Mouse (Mus musculus): ENCODE measurements around the gene Acyp2. TPM values are rescaled to one million over a fixed set of nuclear protein-coding genes. Genes with fewer than 3 reads are reported as not detected.
"Not testable (repeated sequence)": the region's sequence is repeated elsewhere in the genome, so short reads cannot be mapped to it uniquely, and the experiment has no call there.

Gene Acyp2
- 10 to 100 TPM; 17.7 to 25.4 (median 22.8) TPM for total RNA-seq (2022)

- DNase-seq (ENCODE audit: low spot score in 2 of 2) = peak; percentile 75 to 76
Observed at GRCm38 (mm10) chr11:30649001-30649637, at the start of gene Acyp2. TSS of gene Acyp2 (minus strand) at chr11:30649587.

- DNase-seq (ENCODE audit: low spot score in 2 of 2) = no peak
Observed at GRCm38 (mm10) chr11:30689421-30689820, 40.0 kb upstream of the Acyp2 start.

- DNase-seq (ENCODE audit: low spot score in 2 of 2) = peak in 1 of 2 experiments; percentile 34
Observed at GRCm38 (mm10) chr11:30676086-30676485, 26.7 kb upstream of the Acyp2 start.

GRCm38 (mm10) chr11:30672719-30673118 lies 23.3 kb upstream of the Acyp2 start:
- no peak for DNase-seq (ENCODE audit: low spot score in 2 of 2)

GRCm38 (mm10) chr11:30663001-30663400 lies 13.6 kb upstream of the Acyp2 start:
- DNase-seq (ENCODE audit: low spot score in 2 of 2) = no peak

GRCm38 (mm10) chr11:30662591-30662990 lies 13.2 kb upstream of the Acyp2 start:
- no peak for DNase-seq (ENCODE audit: low spot score in 2 of 2)

GRCm38 (mm10) chr11:30657069-30657468 lies 7.7 kb upstream of the Acyp2 start:
- DNase-seq (ENCODE audit: low spot score in 2 of 2) = peak in 1 of 2 experiments; percentile 14

GRCm38 (mm10) chr11:30656060-30656459 lies 6.7 kb upstream of the Acyp2 start:
- no peak for DNase-seq (ENCODE audit: low spot score in 2 of 2)

- DNase-seq (ENCODE audit: low spot score in 2 of 2) = no peak
Observed at GRCm38 (mm10) chr11:30650416-30650815, 1.0 kb upstream of the Acyp2 start.

GRCm38 (mm10) chr11:30635674-30636073 lies 13.7 kb downstream of the Acyp2 start:
- DNase-seq (ENCODE audit: low spot score in 2 of 2) = no peak

GRCm38 (mm10) chr11:30630514-30630913 lies 18.9 kb downstream of the Acyp2 start:
- no peak for DNase-seq (ENCODE audit: low spot score in 2 of 2)

- DNase-seq (ENCODE audit: low spot score in 2 of 2) = no peak
Observed at GRCm38 (mm10) chr11:30623218-30623617, 26.2 kb downstream of the Acyp2 start.

GRCm38 (mm10) chr11:30621386-30622363 lies 27.7 kb downstream of the Acyp2 start:
- DNase-seq (ENCODE audit: low spot score in 2 of 2) = not testable (repeated sequence)

- no peak for DNase-seq (ENCODE audit: low spot score in 2 of 2)
Observed at GRCm38 (mm10) chr11:30618235-30618634, 31.2 kb downstream of the Acyp2 start.

GRCm38 (mm10) chr11:30617571-30618097 lies 31.8 kb downstream of the Acyp2 start:
- DNase-seq (ENCODE audit: low spot score in 2 of 2) = no peak

GRCm38 (mm10) chr11:30615977-30616376 lies 33.4 kb downstream of the Acyp2 start:
- DNase-seq (ENCODE audit: low spot score in 2 of 2) = no peak

- DNase-seq (ENCODE audit: low spot score in 2 of 2) = no peak
Observed at GRCm38 (mm10) chr11:30613916-30614546, 35.4 kb downstream of the Acyp2 start.

- no peak for DNase-seq (ENCODE audit: low spot score in 2 of 2)
Observed at GRCm38 (mm10) chr11:30612699-30613098, 36.7 kb downstream of the Acyp2 start.

GRCm38 (mm10) chr11:30609247-30609646 lies 40.1 kb downstream of the Acyp2 start:
- no peak for DNase-seq (ENCODE audit: low spot score in 2 of 2)

GRCm38 (mm10) chr11:30607587-30608518 lies 41.5 kb downstream of the Acyp2 start:
- no peak for DNase-seq (ENCODE audit: low spot score in 2 of 2)

Data from left cerebral cortex, adult 8-10 months (tissue).